Comparison of ENCODE assay signal across 9 mouse cellular contexts in genomic region chr4:126599971-126600754, GRCm38 (mm10). TPM values are rescaled to one million over a fixed set of nuclear protein-coding genes. Genes with fewer than 3 reads are reported as not detected.
DNase-seq lines count a peak whose midpoint lies in the region; ATAC-seq and TF ChIP-seq lines count a peak whose summit lies in the region.
"Had no signal": no experiment of that assay in that cellular context is flagged by ENCODE, and none has a peak within 500 bp of the region (broad histone marks: within the 10 kb centered on the region; RNA-seq: fewer than 3 reads in every experiment).

No protein-coding gene starts in this region.

- no peaks in the 10 kb centered on the region for H3K9me3 ChIP-seq in heart, postnatal 0 days (replicated peaks; ENCODE audit: control insufficient read depth, low read length)
- H3K9me3 ChIP-seq: liver, embryonic 13.5 days had no signal

- DNase-seq in heart, adult 18-20 months = peak; percentile 23 to 80
- DNase-seq in heart, adult 11 months = no peak
- peak; percentile 25 for DNase-seq in MEL-GATA-1-ER (ENCODE audit: extremely low read depth, low read depth)
- peak; percentile 68 to 79 for DNase-seq in cerebellum, postnatal 25 days
- DNase-seq in heart, postnatal 0 days (ENCODE audit: low spot score) = peak; percentile 64
- DNase-seq in layer of hippocampus, postnatal 14 days (ENCODE audit: low spot score in 2 of 2) = peak; percentile 64 to 65
- peak; percentile 81 for DNase-seq in mesoderm, embryonic 11.5 days (ENCODE audit: low read depth, low spot score)
- peak; percentile 11 to 33 for DNase-seq in spleen, adult 2 months (ENCODE audit: low read depth in 1 of 2, low spot score in 2 of 2)
- DNase-seq: liver, embryonic 13.5 days had no signal

- 30% methylated on average over 8 of the region's 8 CpGs for WGBS in heart, postnatal 0 days
- 37% methylated on average over 8 of the region's 8 CpGs for WGBS in spleen, adult 2 months

- no peak overlapping the region for H3K9ac ChIP-seq in heart, postnatal 0 days (replicated peaks; ENCODE audit: low read depth, low read length)
- H3K9ac ChIP-seq: liver, embryonic 13.5 days had no signal

- 0 out of 2 replicates have a peak, but pooled peaks cover 4% of the 10 kb centered on the region for H3K4me1 ChIP-seq in heart, postnatal 0 days (ENCODE audit: control insufficient read depth, insufficient read depth)
- H3K4me1 ChIP-seq in spleen, adult 2 months (ENCODE audit: control insufficient read depth, insufficient read depth, insufficient read length) = no peaks in the 10 kb centered on the region
- H3K4me1 ChIP-seq: liver, embryonic 13.5 days had no signal

- TF ChIP-seq EP300 in heart, postnatal 0 days (IDR thresholded peaks at IDR 0.05; ENCODE audit: low read depth) = no peak

- no peak for ATAC-seq in heart, postnatal 0 days (ENCODE audit: insufficient read depth, low read depth)

- peak; percentile 80 for TF ChIP-seq CTCF in heart, postnatal 0 days (IDR thresholded peaks at IDR 0.05; ENCODE audit: low read depth)
- peak; percentile 74; the same call in 1 of the 2 replicates for TF ChIP-seq CTCF in spleen, adult 2 months (IDR thresholded peaks at IDR 0.05; ENCODE audit: extremely low read depth, insufficient read depth, insufficient read length, insufficient replicate concordance)

- no peak overlapping the region for H3K27ac ChIP-seq in heart, postnatal 0 days (ENCODE audit: low read depth)
- H3K27ac ChIP-seq in spleen, adult 2 months (ENCODE audit: insufficient read depth, low read length) = no peak overlapping the region
- H3K27ac ChIP-seq: liver, embryonic 13.5 days had no signal

- H3K4me3 ChIP-seq in heart, postnatal 0 days (ENCODE audit: low read depth, low read length) = no peak overlapping the region
- H3K4me3 ChIP-seq in spleen, adult 2 months (ENCODE audit: extremely low read depth, insufficient read depth, insufficient read length) = no peak overlapping the region
- H3K4me3 ChIP-seq: liver, embryonic 13.5 days had no signal

- no peaks in the 10 kb centered on the region for H3K36me3 ChIP-seq in heart, postnatal 0 days (replicated peaks; ENCODE audit: control insufficient read depth, insufficient read depth, low read length)
- H3K36me3 ChIP-seq in spleen, adult 2 months (ENCODE audit: control insufficient read depth, insufficient read depth, low read length) = no peaks in the 10 kb centered on the region
- H3K36me3 ChIP-seq: liver, embryonic 13.5 days had no signal

- no peak overlapping the region for H3K4me2 ChIP-seq in heart, postnatal 0 days (ENCODE audit: low read depth, low read length)
- H3K4me2 ChIP-seq: liver, embryonic 13.5 days had no signal

- no peaks in the 10 kb centered on the region for H3K27me3 ChIP-seq in heart, postnatal 0 days (ENCODE audit: control insufficient read depth, insufficient read depth, low read length)
- H3K27me3 ChIP-seq in spleen, adult 2 months (ENCODE audit: control insufficient read depth, insufficient read depth, low read length) = no peaks in the 10 kb centered on the region

- TF ChIP-seq POLR2A in spleen, adult 2 months (IDR thresholded peaks at IDR 0.05; ENCODE audit: low read depth, low read length) = no peak

RNA-seq across cellular contexts. Expression of gene 5730409E04Rik, which starts 9.5 kb away (rescaled TPM):
- 10 to 100 TPM; 13.8 to 13.9 TPM for total RNA-seq in heart, adult 18-20 months (2021)
- 3.4 and 5.8 TPM in 2 replicates for total RNA-seq in heart, postnatal 0 days (2014; rRNA removed; ENCODE audit: low replicate concordance)
- 2.8 and 3.1 TPM in 2 replicates for polyA plus RNA-seq in heart, postnatal 0 days (2015; fragmentation: Nextera tagmentation; extraction: Ambion mirVana)
- 10 to 100 TPM; 68.6 TPM for total RNA-seq in layer of hippocampus, postnatal 14 days (2021)
- 3.8 and 5.3 TPM in 2 replicates for polyA plus RNA-seq in spleen, adult 2 months (2012; rRNA removed)

RNA-seq across cellular contexts. Expression of gene Clspn, which starts 43.4 kb away (rescaled TPM):
- under 1 TPM; 0.20 to 0.41 TPM for total RNA-seq in heart, adult 18-20 months (2021)
- total RNA-seq in heart, postnatal 0 days (2014; rRNA removed; ENCODE audit: low replicate concordance) = 6.9 and 12.9 TPM in 2 replicates
- polyA plus RNA-seq in heart, postnatal 0 days (2015; fragmentation: Nextera tagmentation; extraction: Ambion mirVana) = 6.0 and 7.0 TPM in 2 replicates
- total RNA-seq in layer of hippocampus, postnatal 14 days (2021) = 1 to 10 TPM; 2.5 to 2.6 TPM
- polyA plus RNA-seq in spleen, adult 2 months (2012; rRNA removed) = 0.88 and 1.1 TPM in 2 replicates

Comparison
In these comparisons a context has a peak if more than half of its experiments do, and no peak if none do; other contexts are left out.
1. RNA of gene 5730409E04Rik, which starts 9.5 kb away (total RNA-seq): 68.6 TPM in layer of hippocampus, postnatal 14 days; 13.8 to 13.9 TPM in heart, adult 18-20 months and 3.4 to 5.8 TPM in heart, postnatal 0 days; every median in the first group is over 4 times any median in the second.